Mouse (Mus musculus): ENCODE measurements around the gene Adamts6. TPM values are rescaled to one million over a fixed set of nuclear protein-coding genes. Genes with fewer than 3 reads are reported as not detected.
A peak's percentile ranks its signal among the peaks of the same experiment; 100 is the strongest.

Gene Adamts6
- total RNA-seq (2012; rRNA removed) (0.03 and 0.08 TPM in 2 replicates), polyA plus RNA-seq (2012; ENCODE audit: insufficient read depth in 1 of 2, insufficient read length in 2 of 2, low read depth in 1 of 2, low replicate concordance in 2 of 2, missing spikeins in 1 of 2) (under 1 TPM in 1 of 2 experiments, not detected in 1; 0.03 TPM)

GRCm38 (mm10) chr13:104287366-104288225, at the start of gene Adamts6:
Gene Adamts6 (plus strand): TSS chr13:104287835.
- Histone ChIP-seq H3K79me2 (ENCODE audit: control insufficient read depth, insufficient read depth, low read length, poor library complexity) (no peaks in the 10 kb centered on the region; the same call in 1 of the 2 replicates), H3K9me3 (replicated peaks; ENCODE audit: insufficient read depth, low read length) (no peaks in the 10 kb centered on the region), H3K4me1 (ENCODE audit: control insufficient read depth in 1 of 2, insufficient read depth in 2 of 2, low read length in 2 of 2) (no peaks in the 10 kb centered on the region; a peak in 1 of 4 replicates), H3K27ac (ENCODE audit: control insufficient read depth, low read depth, low read length) (peak within 1 kb of the TSS; percentile 57), H3K27me3 (ENCODE audit: control insufficient read depth in 1 of 2, insufficient read depth in 2 of 2, low read length in 2 of 2) (peaks cover 0 to 10% of the 10 kb centered on the region in 2 experiments; a peak in 2 of 4 replicates), H3K9ac (ENCODE audit: control insufficient read depth, low read depth, low read length, poor library complexity, severe bottlenecking) (peak within 1 kb of the TSS; percentile 58), H3K4me3 (ENCODE audit: control insufficient read depth in 1 of 2, insufficient read depth in 1 of 2, low read depth in 2 of 2, low read length in 2 of 2) (peak within 1 kb of the TSS; percentile 57 to 94), H3K36me3 (ENCODE audit: control insufficient read depth in 1 of 2, insufficient read depth in 2 of 2, low read length in 2 of 2) (peaks cover 0 to 6% of the 10 kb centered on the region in 2 experiments; a peak in 2 of 4 replicates)
- TF ChIP-seq JUND (IDR thresholded peaks at IDR 0.05; ENCODE audit: low read depth, low read length) (peak; percentile 82; the same call in 1 of the 2 replicates), CHD1 (IDR thresholded peaks at IDR 0.05; ENCODE audit: low read depth, low read length) (no peak), ZKSCAN1 (IDR thresholded peaks at IDR 0.05; ENCODE audit: low read depth, low read length) (no peak), NRF1 (IDR thresholded peaks at IDR 0.05; ENCODE audit: insufficient read depth, low read depth, low read length, poor library complexity, severe bottlenecking) (peak; percentile 56), MAZ (IDR thresholded peaks at IDR 0.05; ENCODE audit: low read depth, low read length) (0 out of 2 replicates have a peak, but pooled peaks have one; percentile 6), MYB (IDR thresholded peaks at IDR 0.05; ENCODE audit: low read depth, low read length) (no peak), ZNF384 (IDR thresholded peaks at IDR 0.05; ENCODE audit: low read depth, low read length) (peak; percentile 43), ELF1 (IDR thresholded peaks at IDR 0.05; ENCODE audit: low read depth, low read length) (no peak), MXI1 (IDR thresholded peaks at IDR 0.05; ENCODE audit: low read depth, low read length) (peak; percentile 14; the same call in 1 of the 2 replicates)
- peak; percentile 50 for DNase-seq (ENCODE audit: low read depth, low spot score)

GRCm38 (mm10) chr13:104258997-104259396, 28.6 kb upstream of the Adamts6 start:
- H3K4me1 ChIP-seq (ENCODE audit: control insufficient read depth in 1 of 2, insufficient read depth in 2 of 2, low read length in 2 of 2) = no peaks in the 10 kb centered on the region
- no peak overlapping the region for H3K9ac ChIP-seq (ENCODE audit: control insufficient read depth, low read depth, low read length, poor library complexity, severe bottlenecking)
- TF ChIP-seq TCF12 (IDR thresholded peaks at IDR 0.05; ENCODE audit: low read depth, low read length) (no peak), MXI1 (IDR thresholded peaks at IDR 0.05; ENCODE audit: low read depth, low read length) (no peak), UBTF (IDR thresholded peaks at IDR 0.05; ENCODE audit: borderline replicate concordance, insufficient read depth, low read depth, low read length) (no peak), TAL1 (IDR thresholded peaks at IDR 0.05; ENCODE audit: low read length) (no peak), CHD1 (IDR thresholded peaks at IDR 0.05; ENCODE audit: low read depth, low read length) (no peak), ZC3H11A (IDR thresholded peaks at IDR 0.05; ENCODE audit: low read depth, low read length) (no peak), SMC3 (IDR thresholded peaks at IDR 0.05; ENCODE audit: low read depth, low read length) (no peak), CHD2 (IDR thresholded peaks at IDR 0.05; ENCODE audit: low read length) (no peak), MAX (IDR thresholded peaks at IDR 0.05; ENCODE audit: low read length) (no peak), NELFE (IDR thresholded peaks at IDR 0.05; ENCODE audit: low read depth, low read length) (no peak), ZNF384 (IDR thresholded peaks at IDR 0.05; ENCODE audit: low read depth, low read length) (no peak), MYB (IDR thresholded peaks at IDR 0.05; ENCODE audit: low read depth, low read length) (no peak), CTCF (IDR thresholded peaks at IDR 0.05 in 2 of 3, conservative IDR thresholded peaks at IDR 0.05 in 1 of 3; ENCODE audit: control insufficient read depth in 1 of 3, insufficient read depth in 1 of 3, low read depth in 2 of 3, low read length in 3 of 3, poor library complexity in 1 of 3, severe bottlenecking in 1 of 3) (no peak), MAZ (IDR thresholded peaks at IDR 0.05; ENCODE audit: low read depth, low read length) (no peak), EP300 (IDR thresholded peaks at IDR 0.05; ENCODE audit: low read depth in 1 of 2, low read length in 2 of 2) (no peak), ETS1 (IDR thresholded peaks at IDR 0.05; ENCODE audit: low read depth, low read length) (no peak), MEF2A (IDR thresholded peaks at IDR 0.05; ENCODE audit: extremely low read depth, insufficient replicate concordance, low read depth, low read length, poor library complexity, severe bottlenecking) (no peak)
- H3K4me3 ChIP-seq (ENCODE audit: control insufficient read depth in 1 of 2, insufficient read depth in 1 of 2, low read depth in 2 of 2, low read length in 2 of 2) = no peak overlapping the region
- H3K9me3 ChIP-seq (replicated peaks; ENCODE audit: insufficient read depth, low read length) = no peaks in the 10 kb centered on the region
- DNase-seq (ENCODE audit: low read depth, low spot score) = no peak
- H3K36me3 ChIP-seq (ENCODE audit: control insufficient read depth in 1 of 2, insufficient read depth in 2 of 2, low read length in 2 of 2) = no peaks in the 10 kb centered on the region
- no peaks in the 10 kb centered on the region for H3K79me2 ChIP-seq (ENCODE audit: control insufficient read depth, insufficient read depth, low read length, poor library complexity)
- H3K27me3 ChIP-seq (ENCODE audit: control insufficient read depth in 1 of 2, insufficient read depth in 2 of 2, low read length in 2 of 2) = no peaks in the 10 kb centered on the region; a peak in 1 of 4 replicates
- H3K27ac ChIP-seq (ENCODE audit: control insufficient read depth, low read depth, low read length) = no peak overlapping the region

Data from MEL (cell line).